Mouse (Mus musculus) intestine, embryonic 15.5 days (tissue): ENCODE data around the gene Tmem179. TPM values are rescaled to one million over a fixed set of nuclear protein-coding genes. Genes with fewer than 3 reads are reported as not detected.
A peak's percentile ranks its signal among the peaks of the same experiment; 100 is the strongest.

ENCODE experiments used
- ATAC-seq: fragments of 200-750 bp; cut with Nextera tagmentation; 2 replicates; pipeline ENCODE4 v1.8.0; 2017; ENCODE audit warnings: moderate TSS enrichment, moderate library complexity
- H3K27ac ChIP-seq: fragments of 300-500 bp; sonication (generic); 2 replicates; pipeline ENCODE4 v1.5.1; 2015; ENCODE audit warnings: mild to moderate bottlenecking, inconsistent platforms
- H3K27me3 ChIP-seq: fragments of 300-500 bp; sonication (generic); replicated peaks from 2 replicates; pipeline ENCODE4 v1.6.1; 2015; ENCODE audit warnings: inconsistent platforms
- H3K36me3 ChIP-seq: fragments of 300-500 bp; sonication (generic); 2 replicates; pipeline ENCODE4 v1.6.1; 2015; ENCODE audit warnings: inconsistent platforms
- H3K4me1 ChIP-seq: fragments of 300-500 bp; sonication (generic); replicated peaks from 2 replicates; pipeline ENCODE4 v1.6.1; 2015; ENCODE audit warnings: inconsistent platforms
- H3K4me2 ChIP-seq: fragments of 300-500 bp; sonication (generic); replicated peaks from 2 replicates; pipeline ENCODE4 v1.6.1; 2015; ENCODE audit warnings: mild to moderate bottlenecking, inconsistent platforms
- H3K4me3 ChIP-seq: fragments of 300-500 bp; sonication (generic); replicated peaks from 2 replicates; pipeline ENCODE4 v1.5.1; 2015; ENCODE audit warnings: inconsistent platforms
- H3K9ac ChIP-seq: fragments of 300-500 bp; sonication (generic); 2 replicates; pipeline ENCODE4 v1.6.1; 2015; ENCODE audit warnings: inconsistent platforms
- H3K9me3 ChIP-seq: fragments of 300-500 bp; sonication (generic); 2 replicates; pipeline ENCODE4 v1.6.1; 2016; ENCODE audit warnings: inconsistent platforms
- WGBS: fragments of 180-500 bp; shearing (Covaris S2); methylation state at CpG from one replicate; pipeline ENCODE4 v1.1.7; 2015; 5-methylcytosine and 5-hydroxymethylcytosine counted together
- polyA plus RNA-seq: library from polyadenylated mRNA; unstranded; fragments of >200 nt; fragmentation: Nextera tagmentation; extraction: Ambion mirVana; gene quantifications from 2 replicates; pipeline ENCODE4 v1.2.1, GENCODE M21; 2015

Tmem179 gene
- polyA plus RNA-seq, 1 experiment from 2014 or later = 2.4 TPM

DNA sequence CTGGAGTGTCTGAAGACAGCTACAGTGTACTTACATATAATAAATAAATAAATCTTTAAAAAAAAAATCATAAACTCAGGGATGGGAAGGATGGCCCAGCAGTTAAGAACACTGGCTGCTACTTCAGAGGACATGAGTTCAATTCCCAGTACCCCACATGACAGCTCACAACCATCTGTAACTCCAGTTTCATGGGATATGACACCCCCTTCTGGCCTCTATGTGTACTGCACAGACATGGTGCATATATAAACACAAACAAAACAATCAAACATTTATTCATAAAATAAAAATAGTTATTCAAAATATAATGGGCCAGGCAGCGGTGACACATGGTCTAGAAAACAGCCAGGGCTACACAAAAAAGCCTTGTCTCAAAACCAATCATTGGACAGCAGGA, 32.7 kb upstream of the Tmem179 start:
- Histone ChIP-seq H3K4me1 (0 out of 2 replicates have a peak, but pooled peaks cover 4% of the 10 kb centered on the region), H3K9me3 (no peaks in the 10 kb centered on the region), H3K4me3 (no peak overlapping the region), H3K27me3 (no peaks in the 10 kb centered on the region), H3K9ac (no peak overlapping the region), H3K27ac (no peak overlapping the region), H3K36me3 (no peaks in the 10 kb centered on the region), H3K4me2 (no peak overlapping the region)
- 94% methylated on average over 1 of the region's 1 CpGs for WGBS
- no peak for ATAC-seq

DNA sequence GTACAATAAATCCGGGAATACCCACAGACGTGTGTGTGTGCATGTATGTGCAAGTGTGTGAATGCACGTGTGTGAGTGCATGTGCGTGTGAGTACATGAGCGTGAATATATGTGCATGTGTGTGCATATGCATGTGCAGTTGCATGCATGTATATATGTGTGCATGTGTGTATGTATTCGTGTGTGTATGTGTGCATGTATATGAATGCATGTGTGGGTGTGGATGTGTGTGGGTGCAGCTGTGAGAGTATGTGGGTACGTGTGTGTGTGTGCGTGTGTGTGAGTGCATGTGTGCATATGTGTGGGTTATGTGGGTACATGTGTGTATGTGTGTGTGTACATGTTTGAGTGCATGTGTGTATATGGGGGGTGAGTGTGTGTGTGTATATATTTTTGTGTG, 29.6 kb upstream of the Tmem179 start:
- no peak overlapping the region for H3K4me2 ChIP-seq
- peaks cover 5% of the 10 kb centered on the region; the same call in 1 of the 2 replicates for H3K4me1 ChIP-seq
- H3K4me3 ChIP-seq = no peak overlapping the region
- no peak for ATAC-seq
- H3K9me3 ChIP-seq = no peaks in the 10 kb centered on the region
- no peak overlapping the region for H3K9ac ChIP-seq
- H3K27me3 ChIP-seq = no peaks in the 10 kb centered on the region
- 92% methylated on average over 8 of the region's 8 CpGs for WGBS
- H3K36me3 ChIP-seq = no peaks in the 10 kb centered on the region
- no peak overlapping the region for H3K27ac ChIP-seq

DNA sequence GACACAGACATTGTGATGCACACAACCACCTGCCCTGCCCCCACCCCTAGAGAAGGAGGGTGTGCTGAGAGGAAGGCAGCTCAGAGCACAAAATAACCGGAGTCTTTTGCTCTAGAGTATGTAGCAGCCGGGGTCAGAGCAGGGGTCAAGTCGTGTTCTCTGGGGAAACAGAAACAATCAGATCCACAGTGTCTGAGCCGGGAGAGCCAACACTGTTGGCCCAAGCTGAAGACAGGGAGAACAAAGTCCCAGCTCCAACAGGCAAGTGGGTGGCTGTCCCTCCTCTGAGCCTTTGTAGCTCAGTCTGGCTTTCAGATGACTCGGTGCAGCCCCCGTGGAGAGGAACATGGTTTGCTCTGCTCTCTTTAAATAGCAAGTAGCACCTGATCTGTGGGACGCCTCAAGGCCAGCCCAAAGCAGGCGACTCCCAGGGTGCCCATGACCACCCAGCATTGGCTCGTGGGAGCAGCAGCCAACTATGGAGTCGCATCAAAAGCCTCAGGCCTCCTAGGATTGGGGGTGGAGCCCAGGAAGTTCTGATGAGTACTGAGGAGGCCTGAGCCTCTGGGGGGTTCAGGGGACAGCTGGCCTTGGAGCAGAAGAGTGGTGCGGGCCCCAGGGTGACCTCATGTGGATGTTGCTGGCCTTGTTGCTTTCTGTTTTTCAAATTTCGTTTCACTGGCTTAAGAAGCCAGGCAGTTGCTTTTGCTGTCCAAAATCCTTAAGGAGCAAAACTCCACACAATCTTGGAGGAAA, 28.6 kb upstream of the Tmem179 start:
- H3K9ac ChIP-seq = no peak overlapping the region

DNA sequence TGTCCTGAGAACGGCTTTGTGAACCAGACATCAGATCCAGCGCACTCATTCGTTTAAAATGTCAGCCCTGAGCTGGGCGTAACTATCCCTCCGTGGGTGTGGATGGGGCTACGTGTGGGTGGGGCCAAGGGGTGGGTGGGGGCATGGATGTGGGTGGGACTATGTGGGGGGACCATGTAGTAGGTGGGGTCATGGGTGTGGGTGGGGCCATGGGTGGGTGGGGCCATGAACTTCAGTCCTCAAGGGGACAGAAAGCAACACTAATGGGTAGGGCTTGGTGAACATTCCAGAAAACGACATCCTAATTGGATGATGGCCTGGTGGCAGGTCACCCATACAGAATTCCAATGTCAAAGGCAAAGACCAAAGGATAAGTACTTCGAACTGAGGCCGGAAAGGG, 27.4 kb upstream of the Tmem179 start:
- Histone ChIP-seq H3K27me3 (no peaks in the 10 kb centered on the region), H3K4me2 (no peak overlapping the region), H3K4me1 (peaks cover 5% of the 10 kb centered on the region; the same call in 1 of the 2 replicates), H3K9me3 (no peaks in the 10 kb centered on the region), H3K36me3 (no peaks in the 10 kb centered on the region), H3K4me3 (no peak overlapping the region), H3K27ac (no peak overlapping the region), H3K9ac (no peak overlapping the region)
- peak; percentile 19; the same call in 1 of the 2 replicates for ATAC-seq
- 75% methylated on average over 9 of the region's 9 CpGs for WGBS

More for the DNA sequence above, 28.6 kb upstream of the Tmem179 start:
- H3K9me3 ChIP-seq = no peaks in the 10 kb centered on the region
- H3K27ac ChIP-seq = no peak overlapping the region
- H3K4me3 ChIP-seq = no peak overlapping the region
- no peaks in the 10 kb centered on the region for H3K36me3 ChIP-seq
- peaks cover 5% of the 10 kb centered on the region; the same call in 1 of the 2 replicates for H3K4me1 ChIP-seq
- whole genome bisulfite sequencing = 38% methylated on average over 12 of the region's 12 CpGs
- H3K27me3 ChIP-seq = no peaks in the 10 kb centered on the region
- ATAC-seq = no peak
- H3K4me2 ChIP-seq = no peak overlapping the region

DNA sequence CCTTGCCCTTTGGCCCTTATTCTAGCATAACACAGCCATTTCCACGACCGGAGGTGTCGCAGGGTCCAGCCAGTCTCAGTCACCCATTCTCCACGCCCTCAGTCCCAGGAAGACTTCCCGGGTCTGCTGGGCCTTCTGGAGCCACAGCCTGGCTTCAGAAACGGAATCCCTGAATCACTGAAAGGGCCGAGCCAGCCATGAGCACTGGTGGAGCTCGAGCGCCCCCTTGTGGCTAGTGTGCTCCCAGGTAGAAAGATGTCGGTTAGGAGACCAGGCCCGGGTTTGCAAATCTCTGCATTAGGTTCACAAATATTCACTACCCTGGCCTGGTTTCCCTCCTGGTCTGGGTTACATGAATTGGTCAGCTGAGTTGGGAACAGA, 26.4 kb upstream of the Tmem179 start:
- Histone ChIP-seq H3K36me3 (no peaks in the 10 kb centered on the region), H3K9ac (no peak overlapping the region), H3K9me3 (no peaks in the 10 kb centered on the region), H3K4me3 (no peak overlapping the region), H3K4me2 (no peak overlapping the region), H3K27me3 (no peaks in the 10 kb centered on the region), H3K27ac (no peak overlapping the region), H3K4me1 (peaks cover 5% of the 10 kb centered on the region; the same call in 1 of the 2 replicates)
- ATAC-seq = peak; percentile 75
- 5% methylated on average over 11 of the region's 11 CpGs for WGBS

DNA sequence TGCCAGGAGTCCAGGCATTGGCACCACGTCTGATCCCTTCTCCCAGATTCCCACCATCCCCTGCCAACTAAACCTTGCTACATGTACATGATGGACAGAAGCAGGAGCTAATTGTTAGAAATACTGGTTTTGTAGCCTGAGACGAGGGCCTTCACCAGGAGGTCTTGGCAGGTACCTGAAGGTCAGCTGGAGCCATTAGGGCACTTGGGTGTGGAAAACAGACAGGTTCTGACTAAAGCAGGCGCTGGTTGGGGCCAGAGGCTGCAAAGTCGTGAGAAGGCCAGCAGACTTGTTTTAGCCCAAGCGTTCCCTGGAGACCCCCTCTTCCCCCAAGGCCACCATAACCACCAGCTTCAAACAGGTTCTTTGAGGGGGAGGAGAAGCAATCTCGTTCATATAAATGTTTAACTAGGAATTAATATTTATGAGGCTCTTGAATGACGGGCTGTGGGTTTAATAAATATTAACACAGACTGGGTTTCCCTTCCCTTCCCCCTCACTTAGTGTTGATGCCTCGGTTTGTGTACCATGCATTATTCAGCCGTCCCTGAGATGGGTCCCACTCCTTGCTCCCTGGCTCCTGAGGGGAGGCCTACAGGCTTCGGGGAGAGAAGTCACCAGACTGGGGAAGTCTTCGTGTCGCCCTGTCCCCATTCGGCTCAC, 25.8 kb upstream of the Tmem179 start:
- Histone ChIP-seq H3K27ac (no peak overlapping the region), H3K9me3 (no peaks in the 10 kb centered on the region), H3K4me1 (peaks cover 5% of the 10 kb centered on the region; the same call in 1 of the 2 replicates), H3K9ac (no peak overlapping the region), H3K36me3 (no peaks in the 10 kb centered on the region), H3K4me3 (no peak overlapping the region), H3K27me3 (no peaks in the 10 kb centered on the region), H3K4me2 (no peak overlapping the region)
- peak; percentile 60 for ATAC-seq
- WGBS = 58% methylated on average over 13 of the region's 13 CpGs

DNA sequence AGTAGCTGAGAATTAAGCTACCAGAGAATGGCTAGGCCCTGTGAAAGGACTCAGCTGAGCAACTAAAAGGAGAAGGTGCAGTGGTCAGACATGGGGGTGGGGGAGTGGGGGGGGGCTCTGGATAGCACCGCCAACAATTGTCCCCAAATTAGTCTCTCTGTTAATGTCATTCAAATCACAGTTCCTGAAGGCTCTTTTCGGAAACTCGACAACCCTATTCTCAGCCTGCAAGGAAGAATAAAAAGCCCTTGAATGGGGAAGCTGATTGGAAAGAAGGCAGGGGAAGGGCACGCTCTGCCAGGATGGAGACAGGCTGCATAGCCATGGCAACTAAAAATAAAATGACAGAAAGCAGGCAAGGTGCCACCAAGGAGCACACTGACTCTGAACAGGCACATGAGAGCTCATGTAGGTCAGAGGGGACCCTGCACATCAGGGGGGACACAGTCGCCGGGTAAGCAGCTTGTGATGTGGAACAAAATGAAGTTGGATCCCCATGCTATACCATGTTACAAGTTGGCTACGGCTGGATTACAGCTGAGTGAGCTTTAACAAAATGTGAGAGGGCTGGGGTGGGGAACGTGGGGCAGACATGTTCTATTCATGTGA, 25.0 kb upstream of the Tmem179 start:
- 72% methylated on average over 8 of the region's 8 CpGs for WGBS
- no peak overlapping the region for H3K27ac ChIP-seq
- no peak for ATAC-seq
- peaks cover 5% of the 10 kb centered on the region; the same call in 1 of the 2 replicates for H3K4me1 ChIP-seq
- H3K36me3 ChIP-seq = no peaks in the 10 kb centered on the region
- H3K4me2 ChIP-seq = no peak overlapping the region
- H3K9ac ChIP-seq = no peak overlapping the region
- no peaks in the 10 kb centered on the region for H3K9me3 ChIP-seq
- H3K27me3 ChIP-seq = no peaks in the 10 kb centered on the region
- no peak overlapping the region for H3K4me3 ChIP-seq

DNA sequence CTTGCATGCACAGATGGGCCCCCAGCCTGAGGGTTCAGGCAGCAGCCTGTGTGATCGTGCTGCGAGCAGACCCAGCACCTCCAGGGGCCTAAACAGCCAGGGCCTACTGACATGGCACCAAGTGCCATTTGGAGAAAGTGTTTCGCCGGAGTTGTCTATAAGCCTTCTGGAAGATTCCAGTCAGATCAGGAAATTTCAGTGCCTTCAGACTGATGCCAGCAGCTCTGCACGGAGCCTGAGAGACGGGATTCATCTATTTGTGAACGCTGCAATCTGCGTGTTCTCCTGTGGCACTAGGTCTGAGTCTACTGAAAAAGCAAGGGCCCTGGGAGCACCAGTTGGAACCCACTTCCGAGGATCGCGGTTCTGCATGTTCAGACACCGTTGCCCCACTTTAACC, 23.8 kb upstream of the Tmem179 start:
- ATAC-seq = no peak
- H3K27me3 ChIP-seq = no peaks in the 10 kb centered on the region
- WGBS = 94% methylated on average over 12 of the region's 12 CpGs
- H3K4me1 ChIP-seq = peaks cover 4% of the 10 kb centered on the region; the same call in 1 of the 2 replicates
- no peaks in the 10 kb centered on the region for H3K36me3 ChIP-seq
- H3K9me3 ChIP-seq = no peaks in the 10 kb centered on the region
- no peak overlapping the region for H3K27ac ChIP-seq
- no peak overlapping the region for H3K4me3 ChIP-seq
- no peak overlapping the region for H3K9ac ChIP-seq
- H3K4me2 ChIP-seq = no peak overlapping the region

DNA sequence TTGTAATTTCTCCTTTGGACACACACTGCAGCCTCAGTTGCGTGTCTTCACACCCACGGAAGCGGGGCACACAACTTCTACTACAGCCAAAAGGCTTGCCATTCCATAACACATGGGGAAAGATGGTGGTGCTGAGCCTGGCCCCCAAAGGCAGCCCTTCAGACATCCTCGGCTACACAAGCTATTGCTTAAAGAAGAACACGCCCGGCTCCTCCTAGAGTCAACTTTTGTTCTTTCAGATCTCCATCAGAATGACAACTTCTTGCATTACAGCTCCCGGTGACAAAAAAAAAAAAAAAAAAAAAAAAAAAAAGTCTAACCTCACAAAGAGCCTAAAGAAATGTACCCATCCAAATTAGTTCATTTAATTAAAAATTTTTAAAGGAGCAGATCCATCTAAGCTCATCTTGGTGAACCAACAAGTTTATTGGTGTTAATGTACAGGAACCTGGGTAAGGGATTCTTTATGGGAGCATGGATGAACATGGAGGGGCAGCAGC, 23.0 kb upstream of the Tmem179 start:
- no peak overlapping the region for H3K27ac ChIP-seq
- ATAC-seq = no peak
- no peak overlapping the region for H3K4me3 ChIP-seq
- no peak overlapping the region for H3K4me2 ChIP-seq
- H3K4me1 ChIP-seq = peaks cover 3% of the 10 kb centered on the region; the same call in 1 of the 2 replicates
- no peaks in the 10 kb centered on the region for H3K36me3 ChIP-seq
- no peak overlapping the region for H3K9ac ChIP-seq
- H3K9me3 ChIP-seq = no peaks in the 10 kb centered on the region
- WGBS = 85% methylated on average over 7 of the region's 7 CpGs
- H3K27me3 ChIP-seq = no peaks in the 10 kb centered on the region

DNA sequence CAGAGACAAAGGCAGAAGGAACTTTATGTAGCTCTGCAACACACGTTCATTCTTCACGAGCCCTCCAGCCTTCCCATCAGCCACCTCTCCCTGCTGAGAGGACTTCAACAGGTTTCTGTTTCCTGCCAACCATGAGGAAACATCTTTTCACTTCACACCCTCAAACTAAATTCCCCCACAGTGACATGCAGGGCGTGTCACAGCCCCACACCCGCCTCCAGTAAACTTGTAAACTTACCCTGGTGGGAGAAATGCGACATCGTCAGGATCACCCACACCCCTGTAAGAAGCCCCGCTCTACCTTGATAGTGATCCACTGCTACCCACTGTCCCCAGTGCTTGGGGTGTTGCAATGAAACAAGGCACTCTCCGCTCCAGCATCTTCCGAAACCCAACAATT, 21.8 kb upstream of the Tmem179 start:
- no peaks in the 10 kb centered on the region for H3K27me3 ChIP-seq
- no peak overlapping the region for H3K4me3 ChIP-seq
- no peaks in the 10 kb centered on the region for H3K9me3 ChIP-seq
- H3K4me2 ChIP-seq = no peak overlapping the region
- WGBS = 84% methylated on average over 9 of the region's 9 CpGs
- no peaks in the 10 kb centered on the region for H3K36me3 ChIP-seq
- H3K27ac ChIP-seq = no peak overlapping the region
- no peak overlapping the region for H3K9ac ChIP-seq
- ATAC-seq = no peak
- H3K4me1 ChIP-seq = peaks cover 3% of the 10 kb centered on the region; the same call in 1 of the 2 replicates

DNA sequence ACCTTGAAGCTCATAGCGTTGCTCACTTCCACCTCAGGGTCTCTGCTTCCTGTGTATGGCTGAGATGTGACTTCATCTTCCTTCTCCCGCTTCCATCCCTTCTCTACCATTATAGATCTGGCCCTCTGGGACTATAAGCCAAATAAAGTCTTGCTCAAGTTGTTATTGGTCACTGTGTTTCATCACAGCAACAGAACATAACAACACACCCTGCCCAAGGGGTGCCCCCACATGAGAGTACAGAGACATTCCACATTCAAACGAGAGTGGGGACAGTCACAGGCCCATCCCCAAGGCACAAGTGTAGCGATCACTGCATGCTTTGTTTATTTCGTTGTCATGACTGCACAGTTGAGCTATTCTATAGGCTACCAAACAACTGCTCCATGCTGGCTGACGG, 20.7 kb upstream of the Tmem179 start:
- H3K4me1 ChIP-seq = no peaks in the 10 kb centered on the region
- no peaks in the 10 kb centered on the region for H3K9me3 ChIP-seq
- no peak overlapping the region for H3K9ac ChIP-seq
- H3K27ac ChIP-seq = no peak overlapping the region
- no peaks in the 10 kb centered on the region for H3K27me3 ChIP-seq
- no peak for ATAC-seq
- H3K36me3 ChIP-seq = no peaks in the 10 kb centered on the region
- 72% methylated on average over 6 of the region's 6 CpGs for WGBS
- H3K4me2 ChIP-seq = no peak overlapping the region
- H3K4me3 ChIP-seq = no peak overlapping the region

DNA sequence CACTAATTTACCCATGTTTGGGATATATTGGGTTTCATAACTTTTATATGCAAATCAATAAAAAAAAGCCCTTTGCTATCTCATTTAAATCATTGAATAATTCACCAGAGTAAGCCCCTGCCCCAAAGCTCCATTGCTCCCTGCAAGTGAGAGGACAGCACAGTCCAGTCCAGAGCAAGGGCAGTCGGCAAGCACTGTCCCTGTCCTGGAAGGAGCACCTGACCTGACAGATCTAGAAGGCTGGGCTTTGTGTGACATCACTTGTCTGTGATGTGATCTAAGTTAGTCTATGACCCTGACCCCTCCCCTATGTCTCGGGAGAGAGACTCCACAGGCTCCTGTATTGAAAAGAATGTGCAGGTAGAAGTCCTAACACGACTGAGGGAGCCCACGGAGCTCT, 17.2 kb upstream of the Tmem179 start:
- H3K4me3 ChIP-seq = no peak overlapping the region
- H3K27ac ChIP-seq = no peak overlapping the region
- H3K9me3 ChIP-seq = no peaks in the 10 kb centered on the region
- H3K9ac ChIP-seq = no peak overlapping the region
- no peaks in the 10 kb centered on the region for H3K4me1 ChIP-seq
- H3K4me2 ChIP-seq = no peak overlapping the region
- no peak for ATAC-seq
- no peaks in the 10 kb centered on the region for H3K27me3 ChIP-seq
- no peaks in the 10 kb centered on the region for H3K36me3 ChIP-seq
- 75% methylated on average over 4 of the region's 4 CpGs for WGBS
